Mouse (Mus musculus): ENCODE data around the gene Prtg. TPM values are rescaled to one million over a fixed set of nuclear protein-coding genes. Genes with fewer than 3 reads are reported as not detected.

Gene Prtg
- polyA plus RNA-seq (2015; fragmentation: Illumina TruSeq; extraction: RNeasy Lipid Tissue Mini Kit (QIAGEN cat#74804); ENCODE audit: low read depth, low replicate concordance) = 0.89 TPM

DNA sequence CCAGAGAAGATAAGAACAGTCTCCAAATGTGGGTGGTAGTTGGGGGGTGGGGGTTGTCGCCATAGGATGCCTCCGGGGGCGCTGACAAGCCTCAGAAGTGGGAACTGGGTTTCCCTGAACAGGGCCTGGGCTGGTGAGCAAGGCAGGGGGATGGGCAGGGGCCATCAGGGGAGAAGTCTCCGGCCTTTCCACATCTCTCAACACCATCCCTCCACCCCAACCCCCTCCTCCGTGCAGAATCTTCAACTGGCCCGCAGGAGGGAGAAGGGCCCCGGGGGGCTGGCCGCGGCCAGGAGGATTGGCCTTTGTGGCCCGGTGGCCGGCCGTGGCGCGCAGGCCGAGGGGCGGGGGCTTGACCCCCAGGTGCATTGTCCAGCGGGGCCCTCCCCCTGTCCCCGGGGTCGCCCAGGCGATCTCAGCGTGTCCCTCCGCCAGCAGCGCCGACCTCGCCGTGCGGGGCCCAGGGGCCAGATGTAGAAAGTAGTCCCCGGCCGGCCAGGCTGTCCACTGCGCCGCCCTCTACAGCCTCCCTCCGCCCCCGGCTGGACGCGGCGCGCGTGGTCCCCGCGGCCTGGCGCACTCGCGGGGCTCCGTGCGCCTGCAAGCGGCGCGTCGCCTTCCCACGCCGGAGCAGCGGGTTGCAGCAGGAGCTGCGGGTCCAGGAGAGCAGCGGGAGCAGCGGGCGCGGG is at the start of gene Prtg:
Gene Prtg (plus strand): TSS at position 144 of the 689 bp plus-strand sequence.

DNA sequence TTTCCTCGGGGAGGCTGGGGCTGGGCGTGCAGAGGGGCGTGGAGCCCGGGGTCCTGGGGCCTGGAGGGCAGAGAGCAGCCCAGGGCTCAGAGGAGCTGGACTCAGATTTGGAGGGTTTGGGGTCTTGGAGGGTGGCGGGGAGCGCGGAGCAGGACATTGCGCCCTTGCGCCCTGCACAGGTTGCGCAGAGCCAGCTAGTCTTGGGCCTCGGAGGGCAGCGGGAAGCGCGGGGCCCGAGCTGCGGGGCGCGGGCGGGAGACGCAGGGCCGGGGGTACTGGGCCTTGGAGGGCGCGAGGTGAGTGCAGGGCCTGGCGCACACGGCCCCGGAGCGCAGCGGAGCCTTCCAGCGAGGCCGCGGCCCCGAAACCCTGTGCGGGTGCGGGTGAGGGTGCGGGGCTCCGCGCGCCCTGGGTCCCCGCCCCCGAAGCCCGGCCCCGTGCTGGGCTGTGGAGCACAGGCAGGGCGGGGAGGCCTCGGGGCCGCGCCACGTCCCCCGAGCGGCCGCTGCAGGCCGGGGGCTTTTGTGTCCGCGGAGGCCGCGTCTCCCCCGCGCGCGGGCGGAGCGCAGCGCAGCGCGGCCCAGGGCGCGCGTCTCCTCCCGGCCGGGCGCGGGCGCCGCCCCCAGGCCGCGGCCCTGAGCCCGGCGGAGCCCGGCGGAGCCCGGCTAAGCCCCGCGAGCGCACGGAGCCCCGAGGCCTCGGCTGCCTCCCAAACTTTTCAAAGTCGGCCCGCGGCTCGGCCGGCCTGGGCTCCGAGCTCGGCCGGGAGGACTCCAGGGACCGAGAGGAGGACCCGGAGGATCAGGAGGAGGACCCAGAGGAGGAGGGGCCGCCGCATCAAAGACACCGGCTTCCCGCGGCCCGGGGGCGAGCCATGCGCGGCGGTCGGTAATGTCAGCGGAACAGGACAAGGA is 118.6 kb downstream of the Prtg start, which contains the start of gene Pygo1:
Gene Pygo1 (plus strand): TSS at position 625 of the 914 bp plus-strand sequence.

DNA sequence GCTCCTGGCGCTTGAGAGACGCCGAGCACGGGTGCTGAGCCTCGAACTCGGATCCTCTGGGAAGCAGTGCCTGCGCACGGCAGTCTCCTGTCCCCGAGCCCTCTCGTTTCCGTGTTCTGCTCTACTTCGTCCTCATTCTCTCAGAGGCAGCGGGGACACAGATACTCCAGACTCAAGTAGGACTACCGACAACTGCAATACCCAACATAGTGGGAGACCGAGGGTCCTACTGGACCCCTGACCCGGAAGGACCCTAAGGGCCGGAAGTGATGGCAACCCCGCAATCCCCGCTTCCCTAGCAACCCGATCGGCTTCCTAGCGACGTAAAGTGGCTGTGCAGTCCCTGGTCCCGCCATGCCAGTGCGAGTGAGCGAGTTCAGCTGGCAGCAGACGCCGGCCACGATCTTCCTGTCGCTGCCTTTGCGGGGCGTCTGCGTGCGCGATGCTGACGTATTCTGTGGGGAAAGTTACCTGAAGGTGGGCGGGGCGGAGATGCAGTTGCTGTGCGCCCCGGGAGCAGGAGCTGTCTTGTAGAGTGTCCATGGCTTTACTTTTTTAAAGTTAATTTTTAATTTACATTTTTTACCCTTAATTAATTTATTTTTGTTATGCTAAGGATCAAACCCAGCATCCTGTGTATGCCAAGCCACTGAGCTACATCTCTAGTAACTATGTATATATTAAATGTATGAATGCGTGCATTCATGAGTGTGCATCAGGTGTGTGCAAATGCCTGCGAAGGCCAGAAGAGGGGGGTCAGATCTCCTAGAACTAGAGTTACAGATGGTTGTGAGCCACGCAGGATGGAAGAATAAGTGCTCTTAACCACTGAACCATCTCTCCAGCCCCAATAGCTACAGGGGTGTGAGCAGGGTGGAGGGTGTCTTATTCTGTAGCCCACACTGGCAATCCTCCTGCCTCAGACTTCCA is 152.1 kb downstream of the Prtg start, which contains the start of the genes Dyx1c1 and Gm44503:
Gene Dyx1c1 (plus strand): TSS at position 265 of the 930 bp plus-strand sequence.
Gene Gm44503 (plus strand): TSS at position 332 of the 930 bp plus-strand sequence.

Other genes with a start within 250 kb of the Prtg start
- gene Nedd4, start 144.5 kb upstream of the Prtg start, polyA plus RNA-seq (2015; fragmentation: Illumina TruSeq; extraction: RNeasy Lipid Tissue Mini Kit (QIAGEN cat#74804); ENCODE audit: low read depth, low replicate concordance) = 202 TPM
- gene Pygo1, start 118.8 kb downstream of the Prtg start, polyA plus RNA-seq (2015; fragmentation: Illumina TruSeq; extraction: RNeasy Lipid Tissue Mini Kit (QIAGEN cat#74804); ENCODE audit: low read depth, low replicate concordance) = 13.7 TPM
- gene Dyx1c1, start 151.9 kb downstream of the Prtg start, polyA plus RNA-seq (2015; fragmentation: Illumina TruSeq; extraction: RNeasy Lipid Tissue Mini Kit (QIAGEN cat#74804); ENCODE audit: low read depth, low replicate concordance) = 2.3 TPM
- gene Gm44503, start 152.0 kb downstream of the Prtg start, polyA plus RNA-seq (2015; fragmentation: Illumina TruSeq; extraction: RNeasy Lipid Tissue Mini Kit (QIAGEN cat#74804); ENCODE audit: low read depth, low replicate concordance) = not detected
- 19.4 TPM for gene Ccpg1os, start 178.5 kb downstream of the Prtg start, polyA plus RNA-seq (2015; fragmentation: Illumina TruSeq; extraction: RNeasy Lipid Tissue Mini Kit (QIAGEN cat#74804); ENCODE audit: low read depth, low replicate concordance)
- gene Ccpg1, start 178.6 kb downstream of the Prtg start, polyA plus RNA-seq (2015; fragmentation: Illumina TruSeq; extraction: RNeasy Lipid Tissue Mini Kit (QIAGEN cat#74804); ENCODE audit: low read depth, low replicate concordance) = 91.2 TPM
- gene Pigb, start 233.5 kb downstream of the Prtg start, polyA plus RNA-seq (2015; fragmentation: Illumina TruSeq; extraction: RNeasy Lipid Tissue Mini Kit (QIAGEN cat#74804); ENCODE audit: low read depth, low replicate concordance) = 10.4 TPM
- 6.1 TPM for gene Rab27a, start 238.0 kb downstream of the Prtg start, polyA plus RNA-seq (2015; fragmentation: Illumina TruSeq; extraction: RNeasy Lipid Tissue Mini Kit (QIAGEN cat#74804); ENCODE audit: low read depth, low replicate concordance)